8 mouse cellular contexts compared by ENCODE assay signal in genomic region chr11:5521266-5521515, GRCm38 (mm10). TPM values are rescaled to one million over a fixed set of nuclear protein-coding genes. Genes with fewer than 3 reads are reported as not detected.
A peak's percentile ranks its signal among the peaks of the same experiment; 100 is the strongest.
DNase-seq lines count a peak whose midpoint lies in the region; ATAC-seq lines count a peak whose summit lies in the region.

No protein-coding gene starts in this region.

- DNase-seq in kidney, postnatal 10 days, result peak; percentile 68
- DNase-seq in kidney, adult 8-10 months, result no peak
- no peak for DNase-seq in hindbrain, embryonic 10.5 days (ENCODE audit: low spot score)
- no peak for DNase-seq in right cerebral cortex, adult 18-20 months
- DNase-seq in kidney, postnatal 14 days, result no peak
- no peak for DNase-seq in layer of hippocampus, adult 11-12 months (ENCODE audit: low spot score)

- no peaks in the 10 kb centered on the region for H3K27me3 ChIP-seq in hindbrain, embryonic 10.5 days (ENCODE audit: insufficient read depth, poor library complexity, severe bottlenecking)
- no peaks in the 10 kb centered on the region for H3K27me3 ChIP-seq in megakaryocyte, embryonic 14.5 days (replicated peaks)

- under 1% methylated on average over 13 of the region's 13 CpGs for WGBS in hindbrain, embryonic 10.5 days

- peaks cover 42% of the 10 kb centered on the region for H3K36me3 ChIP-seq in hindbrain, embryonic 10.5 days
- H3K36me3 ChIP-seq in megakaryocyte, embryonic 14.5 days (replicated peaks; ENCODE audit: low read length), result peaks cover 43% of the 10 kb centered on the region

- ATAC-seq in common myeloid progenitor, adult 5-6 weeks (replicated peaks; ENCODE audit: low read depth, poor library complexity, severe bottlenecking), result peak; percentile 1; the same call in 1 of the 2 replicates

- H3K4me1 ChIP-seq in hindbrain, embryonic 10.5 days (replicated peaks), result peaks cover 28% of the 10 kb centered on the region
- peaks cover 46% of the 10 kb centered on the region for H3K4me1 ChIP-seq in megakaryocyte, embryonic 14.5 days

- H3K9me3 ChIP-seq in hindbrain, embryonic 10.5 days, result no peaks in the 10 kb centered on the region
- no peaks in the 10 kb centered on the region for H3K9me3 ChIP-seq in megakaryocyte, embryonic 14.5 days

- peak overlapping the region; percentile 99 for H3K27ac ChIP-seq in hindbrain, embryonic 10.5 days

- peak overlapping the region; percentile 100 for H3K4me3 ChIP-seq in hindbrain, embryonic 10.5 days
- peak overlapping the region; percentile 99 for H3K4me3 ChIP-seq in megakaryocyte, embryonic 14.5 days (replicated peaks)

RNA-seq across cellular contexts. Expression of gene Xbp1, which starts 0.7 kb away (rescaled TPM):
- 58.4 and 72.0 TPM in 2 replicates for total RNA-seq in common myeloid progenitor, adult 5-6 weeks (2017)
- 126 and 131 TPM in 2 replicates for polyA plus RNA-seq in hindbrain, embryonic 10.5 days (2016; fragmentation: Nextera tagmentation; extraction: Ambion mirVana)
- polyA plus RNA-seq in megakaryocyte, embryonic 14.5 days (2012; ENCODE audit: insufficient read depth, low replicate concordance), result 49.2 and 62.7 TPM in 2 replicates

RNA-seq across cellular contexts. Expression of gene Ccdc117, which starts 20.8 kb away (rescaled TPM):
- total RNA-seq in common myeloid progenitor, adult 5-6 weeks (2017), result 38.4 and 41.7 TPM in 2 replicates
- polyA plus RNA-seq in hindbrain, embryonic 10.5 days (2016; fragmentation: Nextera tagmentation; extraction: Ambion mirVana), result 23.0 and 26.7 TPM in 2 replicates
- polyA plus RNA-seq in megakaryocyte, embryonic 14.5 days (2012; ENCODE audit: insufficient read depth, low replicate concordance), result 1.2 TPM in 1 of 2 replicates, not detected in the other

RNA-seq across cellular contexts. Expression of gene Ankrd36, which starts 48.3 kb away (rescaled TPM):
- not detected in 2 replicates for total RNA-seq in common myeloid progenitor, adult 5-6 weeks (2017)
- polyA plus RNA-seq in hindbrain, embryonic 10.5 days (2016; fragmentation: Nextera tagmentation; extraction: Ambion mirVana), result not detected in 2 replicates
- polyA plus RNA-seq in megakaryocyte, embryonic 14.5 days (2012; ENCODE audit: insufficient read depth, low replicate concordance), result 0.19 TPM in 1 of 2 replicates, not detected in the other

Comparison
In these comparisons a context has a peak if more than half of its experiments do, and no peak if none do; other contexts are left out.
1. RNA of gene Ccdc117, which starts 20.8 kb away (polyA plus RNA-seq): 23.0 to 26.7 TPM in hindbrain, embryonic 10.5 days; 1.2 TPM in megakaryocyte, embryonic 14.5 days; every median in the first group is over 10 times any median in the second.